Mouse (Mus musculus): ENCODE results near the gene Osbpl9.

The Osbpl9 gene

GRCm38 (mm10) chr4:109201582-109202424 lies at the start of gene Osbpl9:
Gene Osbpl9 (minus strand): TSS chr4:109202272.
- peak; percentile 99 for DNase-seq

- DNase-seq = no peak
Measured at GRCm38 (mm10) chr4:109251605-109252004, 49.5 kb upstream of the Osbpl9 start.

- DNase-seq = no peak
Measured at GRCm38 (mm10) chr4:109245016-109245620, 43.0 kb upstream of the Osbpl9 start.

- no peak for DNase-seq
Measured at GRCm38 (mm10) chr4:109244506-109244905, 42.4 kb upstream of the Osbpl9 start.

GRCm38 (mm10) chr4:109241934-109242333 lies 39.9 kb upstream of the Osbpl9 start:
- no peak for DNase-seq

- DNase-seq = no peak
Measured at GRCm38 (mm10) chr4:109241221-109241620, 39.1 kb upstream of the Osbpl9 start.

- peak; percentile 23 for DNase-seq
Measured at GRCm38 (mm10) chr4:109238428-109239268, 36.6 kb upstream of the Osbpl9 start.

GRCm38 (mm10) chr4:109236186-109236879 lies 34.3 kb upstream of the Osbpl9 start:
- DNase-seq = no peak

GRCm38 (mm10) chr4:109234806-109235350 lies 32.8 kb upstream of the Osbpl9 start:
- DNase-seq = no peak

- no peak for DNase-seq
Measured at GRCm38 (mm10) chr4:109234185-109234584, 32.1 kb upstream of the Osbpl9 start, which contains the start of gene Calr4. Gene Calr4 (plus strand): TSS chr4:109234485.

GRCm38 (mm10) chr4:109229766-109230279 lies 27.8 kb upstream of the Osbpl9 start:
- DNase-seq = peak; percentile 9

- no peak for DNase-seq
Measured at GRCm38 (mm10) chr4:109226071-109226470, 24.0 kb upstream of the Osbpl9 start.

GRCm38 (mm10) chr4:109225606-109226005 lies 23.5 kb upstream of the Osbpl9 start:
- no peak for DNase-seq

GRCm38 (mm10) chr4:109224762-109225552 lies 22.9 kb upstream of the Osbpl9 start:
- DNase-seq = peak; percentile 75

GRCm38 (mm10) chr4:109222001-109222400 lies 19.9 kb upstream of the Osbpl9 start:
- no peak for DNase-seq

- DNase-seq = no peak
Measured at GRCm38 (mm10) chr4:109220441-109220940, 18.4 kb upstream of the Osbpl9 start.

GRCm38 (mm10) chr4:109218008-109218407 lies 15.9 kb upstream of the Osbpl9 start:
- DNase-seq = no peak

GRCm38 (mm10) chr4:109213986-109214385 lies 11.9 kb upstream of the Osbpl9 start:
- no peak for DNase-seq

- DNase-seq = no peak
Measured at GRCm38 (mm10) chr4:109210881-109211280, 8.8 kb upstream of the Osbpl9 start.

GRCm38 (mm10) chr4:109210253-109210652 lies 8.2 kb upstream of the Osbpl9 start:
- DNase-seq = no peak

- no peak for DNase-seq
Measured at GRCm38 (mm10) chr4:109207524-109207923, 5.5 kb upstream of the Osbpl9 start.

Measured in right cerebral cortex, postnatal 14 days (tissue).